Mouse (Mus musculus) bone marrow, adult 2 months (tissue): ENCODE data around the gene Stx19. TPM values are rescaled to one million over a fixed set of nuclear protein-coding genes. Genes with fewer than 3 reads are reported as not detected.

Experiments used
- H3K27ac ChIP-seq: fragments of 200-500 bp; 2 replicates; pipeline ENCODE4 v1.5.1; 2012; ENCODE audit warnings: low read depth, mild to moderate bottlenecking, control low read depth, inconsistent platforms, low read length; ENCODE audit not compliant: control insufficient read depth, poor library complexity, insufficient read depth
- H3K4me1 ChIP-seq: fragments of 200-500 bp; 2 replicates; pipeline ENCODE4 v1.6.1; 2011; ENCODE audit warnings: low read length; ENCODE audit not compliant: control insufficient read depth, insufficient read depth
- H3K4me3 ChIP-seq: fragments of 200-500 bp; replicated peaks from 2 replicates; pipeline ENCODE3; 2011; ENCODE audit warnings: mild to moderate bottlenecking, low read depth, low read length, control low read depth; ENCODE audit not compliant: control insufficient read depth
- CTCF ChIP-seq: fragments of 200-500 bp; IDR thresholded peaks from 2 replicates; pipeline ENCODE4 v1.5.1; 2011; ENCODE audit warnings: low read length, control low read depth; ENCODE audit not compliant: control insufficient read depth, insufficient read depth
- POLR2A ChIP-seq: fragments of 200-500 bp; IDR thresholded peaks from 2 replicates; pipeline ENCODE4 v1.6.1; 2011; ENCODE audit warnings: low read depth, mild to moderate bottlenecking, control low read depth, low read length, borderline replicate concordance; ENCODE audit not compliant: control insufficient read depth
- WGBS: fragments of 180-500 bp; shearing (Covaris S2); methylation state at CpG from one replicate; pipeline ENCODE4 v1.1.7; 2018; 5-methylcytosine and 5-hydroxymethylcytosine counted together
- polyA plus RNA-seq: library from polyadenylated mRNA; stranded (reverse); fragments of >200 nt; gene quantifications from 2 replicates; pipeline ENCODE4 v1.2.4, GENCODE M21; 2011; ENCODE audit warnings: low replicate concordance; ENCODE audit not compliant: missing spikeins, insufficient read depth, insufficient read length

Gene Stx19
- polyA plus RNA-seq, 1 experiment, result not detected

GRCm38 (mm10) chr16:62832027-62832426 lies 17.6 kb downstream of the Stx19 start:
- 82% methylated on average over 2 of the region's 2 CpGs for WGBS
- no peak for TF ChIP-seq POLR2A
- no peak for TF ChIP-seq CTCF
- Histone ChIP-seq H3K27ac (no peak overlapping the region), H3K4me1 (no peaks in the 10 kb centered on the region; the same call in 1 of the 2 replicates), H3K4me3 (no peak overlapping the region)

- Histone ChIP-seq H3K4me3 (no peak overlapping the region), H3K4me1 (no peaks in the 10 kb centered on the region; the same call in 1 of the 2 replicates), H3K27ac (no peak overlapping the region)
- WGBS, result 21% methylated on average over 4 of the region's 4 CpGs
- TF ChIP-seq POLR2A (no peak), CTCF (peak; percentile 77)
Observed at GRCm38 (mm10) chr16:62832481-62832880, 18.0 kb downstream of the Stx19 start.

GRCm38 (mm10) chr16:62834016-62834735 lies 19.7 kb downstream of the Stx19 start:
- WGBS, result 50% methylated on average over 3 of the region's 3 CpGs
- TF ChIP-seq CTCF (no peak), POLR2A (no peak)
- Histone ChIP-seq H3K27ac (no peak overlapping the region), H3K4me1 (no peaks in the 10 kb centered on the region; the same call in 1 of the 2 replicates), H3K4me3 (no peak overlapping the region)

- 85% methylated on average over 6 of the region's 6 CpGs for WGBS
- no peak overlapping the region for H3K4me3 ChIP-seq
- TF ChIP-seq CTCF, result no peak
- TF ChIP-seq POLR2A, result no peak
Observed at GRCm38 (mm10) chr16:62845341-62845740, 30.9 kb downstream of the Stx19 start.

GRCm38 (mm10) chr16:62846498-62847312 lies 32.2 kb downstream of the Stx19 start, which contains the start of gene Arl13b:
Gene Arl13b (minus strand): TSS chr16:62847040.
- 1% methylated on average over 52 of the region's 52 CpGs for WGBS
- peak within 1 kb of the TSS; percentile 64 for H3K4me3 ChIP-seq
- no peak for TF ChIP-seq CTCF
- TF ChIP-seq POLR2A, result peak; percentile 32; the same call in 1 of the 2 replicates
- no peaks in the 10 kb centered on the region for H3K4me1 ChIP-seq
- no peak within 1 kb of the TSS for H3K27ac ChIP-seq

More at GRCm38 (mm10) chr16:62845341-62845740, 30.9 kb downstream of the Stx19 start:
- Histone ChIP-seq H3K27ac (no peak overlapping the region), H3K4me1 (no peaks in the 10 kb centered on the region)

GRCm38 (mm10) chr16:62852464-62853252 lies 38.2 kb downstream of the Stx19 start:
- Histone ChIP-seq H3K27ac (no peak overlapping the region), H3K4me1 (no peaks in the 10 kb centered on the region; the same call in 1 of the 2 replicates), H3K4me3 (no peak overlapping the region)
- 82% methylated on average over 3 of the region's 3 CpGs for WGBS
- no peak for TF ChIP-seq POLR2A
- no peak for TF ChIP-seq CTCF

- H3K4me3 ChIP-seq, result no peak overlapping the region
- H3K4me1 ChIP-seq, result no peaks in the 10 kb centered on the region; the same call in 1 of the 2 replicates
- H3K27ac ChIP-seq, result no peak overlapping the region
- WGBS, result 5% methylated on average over 3 of the region's 3 CpGs
- TF ChIP-seq CTCF (no peak), POLR2A (no peak)
Observed at GRCm38 (mm10) chr16:62853611-62854126, 39.2 kb downstream of the Stx19 start.
